16 mouse cellular contexts compared by ENCODE assay signal in the genomic region with DNA sequence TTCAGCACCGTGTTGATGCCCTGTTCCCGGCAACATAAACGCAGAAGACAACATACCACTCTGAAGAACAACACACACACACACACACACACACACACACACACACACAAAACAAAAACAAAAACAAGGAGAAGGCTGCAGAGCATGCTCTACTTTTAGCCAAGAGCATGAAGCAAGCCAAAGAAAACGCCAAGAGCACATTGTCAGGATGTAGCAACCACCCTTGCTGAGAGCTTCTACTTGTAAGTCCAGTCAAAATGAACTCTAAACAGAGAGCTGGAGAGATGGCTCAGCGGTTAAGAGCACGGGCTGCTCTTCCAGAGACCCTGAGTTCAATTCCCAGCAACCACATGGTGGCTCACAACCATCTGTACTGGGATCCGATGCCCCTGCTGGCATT.
"Had no signal": no experiment of that assay in that cellular context is flagged by ENCODE, and none has a peak within 500 bp of the region (broad histone marks: within the 10 kb centered on the region; RNA-seq: fewer than 3 reads in every experiment).

No protein-coding gene starts in this region.

- H3K4me3 ChIP-seq: liver, embryonic 15.5 days; megakaryocyte, embryonic 14.5 days; midbrain, embryonic 15.5 days; neural tube, embryonic 12.5 days; stomach, embryonic 15.5 days had no signal

- ATAC-seq: midbrain, embryonic 15.5 days had no signal

- H3K4me1 ChIP-seq: midbrain, embryonic 15.5 days had no signal

- H3K4me2 ChIP-seq: liver, embryonic 11.5 days; liver, embryonic 15.5 days; midbrain, embryonic 11.5 days; midbrain, embryonic 15.5 days; neural tube, embryonic 12.5 days; stomach, embryonic 15.5 days had no signal

- H3K36me3 ChIP-seq: liver, embryonic 15.5 days; midbrain, embryonic 15.5 days; neural tube, embryonic 12.5 days; stomach, embryonic 15.5 days had no signal

- H3K27ac ChIP-seq: liver, embryonic 15.5 days; macrophage; midbrain, embryonic 15.5 days; neural tube, embryonic 12.5 days; stomach, embryonic 15.5 days had no signal

- H3K9me3 ChIP-seq: liver, embryonic 15.5 days; megakaryocyte, embryonic 14.5 days; midbrain, embryonic 15.5 days; neural tube, embryonic 12.5 days; stomach, embryonic 15.5 days had no signal

- H3K9ac ChIP-seq: liver, embryonic 15.5 days; midbrain, embryonic 15.5 days; neural tube, embryonic 12.5 days; stomach, embryonic 15.5 days had no signal

- DNase-seq: kidney, adult 9 months; kidney, postnatal 25 days; layer of hippocampus, adult 9-11 months; lung, adult 2 months; lung, postnatal 10 days; right cerebral cortex, postnatal 4 days; spleen, adult 18-20 months; thymus, postnatal 36 days had no signal

- H3K27me3 ChIP-seq: liver, embryonic 15.5 days; megakaryocyte, embryonic 14.5 days; midbrain, embryonic 15.5 days; neural tube, embryonic 12.5 days; stomach, embryonic 15.5 days had no signal
